Mouse (Mus musculus) CD4-positive, CD25-positive, alpha-beta regulatory T cell, adult 2 months (primary cell): ENCODE data around the gene Pyroxd1.
"Not testable (repeated sequence)": the region's sequence is repeated elsewhere in the genome, so short reads cannot be mapped to it uniquely, and the experiment has no call there.

Source experiments
- DNase-seq: peaks from one replicate; pipeline ENCODE4 v3.0.0-alpha.2; 2012; ENCODE audit warnings: low read depth, low spot score

Gene Pyroxd1

GRCm38 (mm10) chr6:142345440-142346038 lies at the start of gene Pyroxd1:
Pyroxd1 (plus strand) TSS chr6:142345654.
- DNase-seq, result peak; percentile 92

DNA sequence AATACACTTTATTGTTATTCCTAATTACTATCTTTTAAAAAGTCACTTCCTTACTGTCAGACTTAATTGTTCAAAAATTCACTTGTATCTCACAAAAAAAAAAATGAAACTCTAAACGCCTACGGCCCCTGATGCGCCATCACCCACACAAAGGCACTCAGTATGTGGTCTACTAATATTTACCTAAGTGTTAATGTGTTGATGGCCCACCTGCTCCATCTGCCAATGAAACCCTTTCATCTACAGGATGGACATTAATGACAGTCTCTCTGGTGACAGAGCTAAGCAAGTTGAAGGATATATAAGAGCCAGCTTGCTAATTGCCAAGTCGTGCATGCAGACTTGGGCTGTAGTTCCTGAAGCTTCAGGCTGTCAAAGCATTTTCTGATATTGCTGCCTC lies 47.4 kb upstream of the Pyroxd1 start, which contains the start of gene Iapp:
Iapp (plus strand) TSS at position 326 of the 400 bp plus-strand sequence.
- DNase-seq, result no peak

DNA sequence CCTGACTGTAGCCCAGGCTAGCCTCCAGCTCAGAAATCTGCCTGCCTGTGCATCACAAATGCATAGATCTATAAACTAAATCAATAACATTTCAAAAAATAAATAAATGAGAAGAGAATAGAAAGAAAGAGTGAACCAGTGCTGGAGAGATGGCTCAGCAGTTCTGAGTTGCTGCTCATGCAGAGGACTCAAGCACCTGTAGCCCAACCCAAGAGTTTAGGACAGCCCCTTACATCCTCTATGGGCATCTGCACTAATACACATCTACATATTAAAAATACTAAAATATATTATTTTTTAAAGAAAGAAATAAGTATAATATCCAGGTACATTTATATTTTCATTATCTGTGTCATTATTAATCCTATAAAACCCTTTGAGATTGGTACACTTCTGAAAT lies 40.4 kb upstream of the Pyroxd1 start:
- DNase-seq, result no peak

- no peak for DNase-seq
These were observed 31.2 kb upstream of the Pyroxd1 start for GRCm38 (mm10) chr6:142314285-142314684.

DNA sequence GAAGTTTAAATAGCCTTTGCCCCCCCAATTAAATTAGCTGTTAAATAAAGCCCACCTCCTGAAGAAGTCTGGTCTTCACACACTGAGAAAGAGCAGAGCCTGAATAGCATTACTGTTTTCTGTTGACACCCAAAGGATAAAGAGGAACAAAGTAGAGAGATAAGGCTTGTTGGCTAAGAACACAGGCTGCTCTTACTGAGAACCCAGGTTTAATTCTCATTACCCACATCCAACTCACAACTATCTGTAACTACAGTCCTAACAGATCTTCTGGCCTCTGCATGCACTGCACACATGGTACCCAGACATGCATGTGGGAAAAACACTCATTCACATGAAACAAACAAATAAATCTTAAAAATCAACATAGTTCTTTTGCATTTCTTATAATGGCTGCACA lies 28.3 kb upstream of the Pyroxd1 start:
- no peak for DNase-seq

DNA sequence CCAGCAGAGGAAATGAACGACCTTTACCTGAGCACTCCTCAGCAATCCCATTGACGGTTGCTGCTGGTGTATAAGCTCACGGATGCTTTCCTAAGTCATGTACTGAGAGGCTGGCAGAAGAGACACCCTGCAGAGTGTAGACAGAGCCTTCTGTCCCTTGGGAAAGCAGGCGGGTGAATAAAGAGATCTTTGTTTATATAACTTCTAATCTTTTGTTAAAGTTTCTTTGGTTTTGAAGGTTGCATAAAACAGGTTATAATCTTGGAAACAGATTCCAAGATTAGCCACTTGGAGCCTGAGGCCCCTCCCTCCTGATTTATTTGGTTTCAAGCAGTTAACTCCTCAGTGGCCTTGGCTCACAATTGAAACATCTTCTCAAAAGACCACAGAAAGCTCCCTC lies 22.6 kb upstream of the Pyroxd1 start, which contains the start of gene Slco1a5:
Slco1a5 (minus strand) TSS at position 101 of the 400 bp plus-strand sequence.
- no peak for DNase-seq

GRCm38 (mm10) chr6:142326598-142326997 lies 18.9 kb upstream of the Pyroxd1 start:
- DNase-seq, result peak; percentile 9

DNA sequence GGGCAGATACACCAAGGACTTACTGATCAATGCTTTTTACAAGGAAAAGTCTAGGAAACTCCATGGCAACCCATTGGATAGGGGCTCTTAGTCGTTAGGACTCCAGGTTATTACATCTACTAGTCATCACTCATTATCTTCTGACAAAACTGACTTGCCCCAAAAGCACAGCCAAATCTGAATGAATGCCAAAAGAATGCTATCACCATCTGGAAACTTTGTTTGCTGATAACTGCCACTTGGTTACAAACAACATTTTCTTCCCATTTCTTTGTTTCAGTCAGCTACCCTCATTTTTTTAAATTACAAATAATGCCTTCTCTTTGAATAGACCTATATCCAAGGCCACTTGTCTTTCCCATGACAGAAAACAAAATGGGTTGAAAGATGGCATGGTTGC lies 16.3 kb upstream of the Pyroxd1 start:
- DNase-seq, result no peak

DNA sequence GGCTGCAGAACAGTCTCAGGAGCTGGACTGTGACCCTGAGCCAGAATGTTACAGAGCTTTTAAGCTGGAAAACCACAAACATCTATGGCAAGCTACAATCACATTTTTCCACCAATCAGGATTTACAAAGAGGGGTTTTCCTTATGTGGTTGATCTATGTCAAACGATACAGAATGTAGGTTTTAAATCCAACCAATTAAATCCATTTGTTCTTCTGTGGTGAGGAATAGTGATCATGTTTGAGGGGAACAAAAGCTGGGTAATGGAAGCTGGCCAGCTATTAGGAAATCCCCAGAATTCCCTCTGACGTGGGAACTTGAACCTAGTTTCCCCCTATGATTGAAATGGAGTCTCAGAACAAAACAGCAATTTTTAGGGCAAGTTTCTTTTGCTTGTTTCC lies 6.5 kb upstream of the Pyroxd1 start:
- no peak for DNase-seq

- no peak for DNase-seq
These were observed 5.9 kb upstream of the Pyroxd1 start for GRCm38 (mm10) chr6:142339576-142339975.

DNA sequence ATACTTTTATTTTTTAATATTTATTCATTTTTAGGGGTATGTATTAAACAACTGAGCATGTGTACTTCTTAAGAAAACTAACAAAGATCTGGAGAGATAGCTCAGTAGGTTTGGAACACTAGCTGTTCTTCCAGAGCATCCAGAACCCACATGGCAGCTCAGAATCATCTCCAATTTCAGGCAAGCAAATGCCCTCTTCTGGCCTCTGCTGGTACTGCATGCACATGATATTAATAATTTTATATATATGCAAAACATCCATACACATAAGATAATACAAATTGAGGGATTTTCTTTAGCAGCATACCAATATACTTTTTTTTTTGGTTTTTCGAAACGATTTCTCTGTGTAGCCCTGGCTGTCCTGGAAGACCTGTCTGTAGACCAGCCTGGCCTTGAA lies 1.9 kb upstream of the Pyroxd1 start:
- peak; percentile 73 for DNase-seq

GRCm38 (mm10) chr6:142346181-142347110 lies 992 bp downstream of the Pyroxd1 start:
- DNase-seq, result peak; percentile 21

GRCm38 (mm10) chr6:142347431-142348385 lies 2.3 kb downstream of the Pyroxd1 start:
- no peak for DNase-seq

GRCm38 (mm10) chr6:142352099-142352498 lies 6.6 kb downstream of the Pyroxd1 start:
- DNase-seq, result not testable (repeated sequence)

- no peak for DNase-seq
These were observed 11.7 kb downstream of the Pyroxd1 start for GRCm38 (mm10) chr6:142357106-142357505.

DNA sequence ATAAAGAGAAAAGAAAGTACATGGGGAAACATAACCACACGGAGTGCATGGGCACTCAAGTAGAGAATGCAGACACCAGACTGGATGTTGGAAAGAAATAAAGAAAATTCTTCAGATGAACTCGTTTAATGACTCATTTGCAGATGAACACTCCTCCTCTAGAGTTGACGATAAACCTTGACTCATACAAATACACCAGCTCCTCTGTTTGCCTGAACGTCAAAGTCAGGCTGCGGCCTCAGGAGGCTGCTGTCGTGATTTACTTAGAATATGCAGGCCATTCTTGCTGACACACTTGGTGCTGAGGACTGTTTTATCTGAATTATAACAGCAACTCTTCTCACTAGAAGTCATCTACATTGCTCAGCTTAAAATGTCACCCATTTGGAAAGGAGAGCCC lies 16.6 kb downstream of the Pyroxd1 start:
- DNase-seq, result no peak

- no peak for DNase-seq
These were observed 17.6 kb downstream of the Pyroxd1 start for GRCm38 (mm10) chr6:142363019-142363576.

DNA sequence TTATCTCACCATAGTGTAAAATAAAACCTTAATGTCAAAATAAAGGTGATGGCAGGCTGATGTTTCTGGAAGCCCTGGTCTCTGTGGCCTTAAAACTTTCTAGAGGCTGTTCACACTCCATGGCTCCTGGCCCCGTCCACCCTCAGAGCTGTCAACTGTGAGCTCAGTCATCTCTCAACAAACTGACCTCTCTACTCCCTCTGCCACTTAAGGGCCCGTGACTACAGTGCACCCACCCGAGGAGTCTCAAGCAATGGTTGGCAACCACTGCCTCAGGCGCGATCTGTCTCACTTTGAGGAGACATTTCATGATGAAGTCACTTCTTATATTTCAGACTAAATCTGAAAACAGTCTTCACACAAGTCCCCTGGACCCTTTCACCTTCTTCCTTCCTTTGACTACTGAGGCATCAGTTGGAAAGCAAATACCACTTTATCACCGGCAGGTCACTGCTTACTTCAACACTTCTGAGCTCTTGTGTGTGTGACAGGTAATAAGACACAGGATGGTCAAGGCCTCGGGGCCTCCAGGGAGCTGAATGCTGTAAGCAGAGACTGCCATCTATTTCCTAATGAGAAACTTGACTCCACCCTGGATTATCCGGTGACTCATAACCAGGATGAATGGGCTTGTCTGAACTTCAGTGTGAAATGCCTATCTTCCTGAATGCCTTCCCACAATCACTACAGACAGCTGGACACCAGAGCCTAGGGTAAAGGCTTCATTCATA lies 20.5 kb downstream of the Pyroxd1 start:
- DNase-seq, result no peak

- DNase-seq, result no peak
These were observed 21.1 kb downstream of the Pyroxd1 start for GRCm38 (mm10) chr6:142366473-142367018.

DNA sequence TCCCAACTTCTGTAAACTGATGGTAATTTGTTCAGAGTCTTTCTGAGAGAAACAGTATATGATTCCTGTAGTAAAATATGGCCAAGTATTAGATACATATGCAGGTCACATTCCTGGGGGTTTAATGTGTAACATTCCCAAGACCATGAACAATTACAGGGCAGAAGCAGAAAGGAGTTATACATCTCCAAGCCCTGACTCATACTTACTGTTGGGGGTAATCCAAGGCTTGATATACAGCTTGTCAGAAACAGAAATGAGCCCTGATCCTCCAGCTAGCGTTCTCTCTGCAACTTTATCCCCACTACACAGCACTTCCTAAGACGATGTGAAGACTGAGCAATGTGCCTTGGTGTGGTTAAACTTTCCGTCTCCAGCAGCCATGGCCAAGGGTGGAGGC lies 22.1 kb downstream of the Pyroxd1 start:
- DNase-seq, result no peak
